Mouse (Mus musculus) liver, adult 2 months (tissue): ENCODE data around the gene Ubtf.

Experiments used
- CTCF ChIP-seq: fragments of 200-500 bp; IDR thresholded peaks from 2 replicates; pipeline ENCODE4 v1.5.1; 2011; ENCODE audit warnings: low read depth, low read length, control low read depth
- POLR2A ChIP-seq: fragments of 200-500 bp; IDR thresholded peaks from 2 replicates; pipeline ENCODE4 v1.6.1; 2011; ENCODE audit warnings: low read length, control low read depth; ENCODE audit not compliant: insufficient read depth; ENCODE audit errors: extremely low read depth

DNA sequence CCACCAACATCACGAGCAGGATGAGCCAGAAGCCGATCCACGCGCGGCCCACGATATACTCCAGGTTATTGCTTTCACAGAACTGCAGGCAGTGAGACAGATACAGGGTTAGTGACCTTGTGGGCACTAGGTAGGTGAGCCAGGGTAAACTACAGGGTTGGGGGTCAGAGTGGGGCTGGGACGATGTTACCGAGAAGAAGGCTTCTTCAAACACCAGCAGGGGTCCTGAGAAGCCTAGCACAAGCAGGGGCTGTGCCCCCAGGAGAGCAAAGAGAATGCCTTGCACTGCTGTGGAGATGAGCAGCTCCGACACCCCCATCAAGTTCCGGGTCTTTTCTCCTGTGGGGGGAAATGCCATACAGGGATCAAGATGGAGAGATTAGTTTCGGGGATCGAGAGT lies 36.6 kb upstream of the Ubtf start:
- TF ChIP-seq CTCF: no peak
- no peak for TF ChIP-seq POLR2A
